Mouse (Mus musculus): ENCODE measurements around the gene Fbrsl1.

DNA sequence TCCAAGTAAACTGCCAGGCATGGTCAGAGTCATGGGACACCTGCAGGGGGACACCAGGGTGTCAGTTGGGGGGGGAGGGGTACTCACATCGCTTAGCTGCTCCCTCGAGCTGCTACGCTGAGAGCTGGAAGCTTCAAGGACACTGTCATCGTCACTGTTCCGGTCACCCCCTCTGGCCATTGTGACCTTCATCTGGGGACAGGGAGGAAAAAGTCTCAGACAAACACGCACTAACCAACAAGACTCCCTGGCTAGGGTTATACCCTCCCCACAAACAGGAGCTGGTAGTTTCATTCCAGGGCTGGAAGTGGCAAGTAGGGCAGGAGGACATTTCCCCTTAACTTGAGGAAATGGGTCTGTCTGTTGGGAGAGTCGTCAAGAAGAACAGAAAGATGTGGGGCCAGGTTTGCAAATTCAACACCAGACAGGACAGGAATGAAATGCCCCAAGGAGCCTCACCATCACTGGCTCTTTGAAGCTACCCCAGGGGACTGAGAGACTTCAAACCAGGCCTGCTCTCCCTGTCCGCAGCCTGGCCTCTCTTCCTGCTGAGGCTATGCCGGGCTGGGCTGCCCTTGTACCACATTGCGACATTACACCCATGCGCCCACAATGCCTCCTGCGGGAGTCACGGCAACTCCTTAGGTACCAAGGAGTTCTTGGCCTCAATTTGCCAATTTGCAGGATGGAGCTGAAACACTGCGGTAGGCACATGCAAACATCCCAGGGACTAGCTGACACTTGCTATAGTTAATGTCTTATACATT lies 30.4 kb downstream of the Fbrsl1 start:
- TF ChIP-seq CTCF (IDR thresholded peaks at IDR 0.05; ENCODE audit: control insufficient read depth, insufficient read depth, insufficient replicate concordance, low read depth, low read length) (no peak), POLR2A (IDR thresholded peaks at IDR 0.05; ENCODE audit: control insufficient read depth, low read depth, low read length) (no peak)

Data from testis, adult 2 months (tissue).